Mouse (Mus musculus): Measurements from ENCODE around the gene Sirt7.
A peak's percentile ranks its signal among the peaks of the same experiment; 100 is the strongest.
"Not testable (repeated sequence)": the region's sequence is repeated elsewhere in the genome, so short reads cannot be mapped to it uniquely, and the experiment has no call there.

Gene Sirt7

DNA sequence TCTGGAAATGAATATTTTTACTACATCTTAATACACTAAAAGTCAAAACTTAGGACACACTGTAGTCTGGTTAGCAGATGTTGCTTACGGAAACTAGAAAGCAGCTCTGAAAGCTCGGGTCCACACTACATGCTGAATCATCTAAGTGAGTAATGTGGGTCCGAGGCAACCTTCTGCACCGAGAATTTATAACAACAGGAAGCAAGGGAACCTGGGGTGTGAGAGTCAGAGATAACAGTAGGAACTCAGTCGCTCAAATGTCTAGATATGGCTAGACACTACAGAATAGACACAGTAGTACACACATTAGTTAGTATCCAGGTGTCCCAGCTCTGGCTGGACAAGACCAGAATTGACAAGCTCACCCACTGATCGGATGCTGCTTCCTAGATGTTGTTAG lies 36.5 kb downstream of the Sirt7 start:
- no peak for DNase-seq (ENCODE audit: low read depth, low spot score)

DNA sequence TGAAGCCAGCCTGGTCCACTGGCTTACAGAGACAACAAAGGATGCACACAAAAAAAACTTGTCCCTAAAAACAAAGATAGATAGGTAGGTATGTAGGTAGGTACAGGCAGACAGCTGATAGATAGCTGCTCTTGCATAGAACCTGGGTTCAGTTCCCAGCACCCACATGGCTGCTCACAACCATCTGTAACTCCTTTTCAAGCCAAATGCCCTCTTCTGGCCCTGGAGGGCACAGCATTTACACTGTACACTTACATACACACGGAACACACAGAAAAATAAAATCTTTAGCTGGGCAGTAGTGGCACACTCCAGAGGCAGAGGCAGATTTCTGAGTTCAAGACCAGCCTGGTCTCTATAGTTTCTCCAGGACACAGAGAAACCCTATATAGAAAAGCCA lies 41.1 kb downstream of the Sirt7 start:
- DNase-seq (ENCODE audit: low read depth, low spot score): peak; percentile 57

DNA sequence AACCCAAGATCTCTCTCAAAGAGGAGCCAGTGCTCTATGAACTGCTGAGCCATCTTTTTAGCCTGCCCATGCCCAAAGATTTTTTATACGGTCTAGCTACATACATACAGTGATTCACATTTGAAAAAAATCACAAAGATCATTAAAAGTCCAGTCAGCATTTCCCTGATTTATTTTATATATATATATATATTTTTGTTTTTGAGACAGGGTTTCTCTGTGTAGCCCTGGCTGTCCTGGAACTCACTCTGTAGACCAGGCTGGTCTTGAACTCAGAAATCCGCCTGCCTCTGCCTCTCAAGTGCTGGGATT lies 42.1 kb downstream of the Sirt7 start:
- not testable (repeated sequence) for DNase-seq (ENCODE audit: low read depth, low spot score)

DNA sequence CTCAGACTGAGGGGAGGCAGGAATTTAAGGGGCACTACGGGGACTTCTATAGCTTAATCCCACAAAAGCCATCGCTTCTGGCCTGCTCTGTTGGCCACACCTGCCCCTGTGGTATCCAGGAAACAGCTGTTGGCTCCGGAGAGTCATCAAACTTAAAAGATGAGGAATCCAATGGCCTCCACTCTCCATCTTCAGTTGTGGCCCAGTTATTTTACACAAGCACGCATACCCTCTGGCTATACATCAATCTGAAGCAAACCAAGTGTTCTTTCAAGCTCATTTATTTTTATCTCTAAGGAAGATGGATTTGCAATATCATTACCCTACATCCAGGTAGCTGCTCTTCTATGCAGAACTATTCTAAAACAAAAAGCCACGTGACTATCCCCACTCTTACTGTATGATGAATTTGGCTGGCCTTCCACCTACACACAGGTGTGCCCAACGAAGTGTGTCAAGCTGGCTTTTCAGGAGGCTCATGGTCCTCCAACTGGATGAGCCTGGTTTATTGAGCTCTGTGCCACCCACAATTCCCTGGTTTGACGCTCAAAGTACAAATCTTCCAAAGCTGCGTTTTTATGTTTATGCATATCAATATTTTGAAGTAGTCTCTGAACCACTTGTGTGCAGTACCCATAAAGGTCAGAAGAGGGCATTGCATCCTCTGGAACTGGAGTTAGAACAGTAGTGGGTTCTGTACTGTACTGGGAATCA lies 42.6 kb downstream of the Sirt7 start:
- DNase-seq (ENCODE audit: low read depth, low spot score): peak; percentile 74

DNA sequence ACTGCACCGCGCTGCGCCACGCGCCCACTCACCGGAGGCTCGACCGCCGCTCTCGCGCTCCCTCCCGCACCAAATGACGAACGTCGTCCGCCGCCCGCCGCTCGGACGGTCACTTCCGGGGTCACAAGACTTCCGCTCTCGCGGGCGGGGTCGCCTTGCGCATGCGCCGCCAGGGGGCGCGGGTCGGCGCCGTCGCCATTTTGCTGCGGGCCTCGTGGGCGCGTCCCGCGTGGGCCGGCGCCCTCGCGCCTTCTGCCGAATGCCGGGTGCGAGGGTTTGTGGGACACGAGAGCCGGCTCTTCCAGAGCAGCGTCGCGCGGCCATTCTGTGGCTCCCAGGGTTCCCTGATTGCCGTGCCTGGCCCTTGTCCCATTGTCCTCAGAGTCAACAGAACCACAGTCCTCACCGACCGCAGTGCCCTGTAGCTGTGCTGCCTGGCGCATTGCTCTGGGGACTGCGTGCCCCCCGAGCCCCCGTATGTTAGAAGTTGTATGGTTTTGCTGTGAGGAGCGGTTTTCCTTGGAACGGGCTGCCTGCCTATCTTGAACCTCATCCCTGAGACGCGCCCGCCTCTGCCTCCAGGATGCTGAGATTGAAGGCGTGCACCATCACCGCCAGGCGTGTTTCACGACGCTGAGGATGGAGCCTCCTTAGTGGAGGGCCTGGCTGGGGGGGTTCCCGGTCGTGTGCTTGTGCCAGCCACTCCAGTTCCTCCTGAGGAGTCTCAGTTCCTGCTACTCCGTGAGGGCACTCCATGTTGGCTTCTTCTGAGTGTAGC lies 43.4 kb downstream of the Sirt7 start, which contains the start of gene Arhgdia:
TSS of gene Arhgdia (minus strand) at position 135 of the 778 bp plus-strand sequence.
- peak; percentile 86 for DNase-seq (ENCODE audit: low read depth, low spot score)

DNA sequence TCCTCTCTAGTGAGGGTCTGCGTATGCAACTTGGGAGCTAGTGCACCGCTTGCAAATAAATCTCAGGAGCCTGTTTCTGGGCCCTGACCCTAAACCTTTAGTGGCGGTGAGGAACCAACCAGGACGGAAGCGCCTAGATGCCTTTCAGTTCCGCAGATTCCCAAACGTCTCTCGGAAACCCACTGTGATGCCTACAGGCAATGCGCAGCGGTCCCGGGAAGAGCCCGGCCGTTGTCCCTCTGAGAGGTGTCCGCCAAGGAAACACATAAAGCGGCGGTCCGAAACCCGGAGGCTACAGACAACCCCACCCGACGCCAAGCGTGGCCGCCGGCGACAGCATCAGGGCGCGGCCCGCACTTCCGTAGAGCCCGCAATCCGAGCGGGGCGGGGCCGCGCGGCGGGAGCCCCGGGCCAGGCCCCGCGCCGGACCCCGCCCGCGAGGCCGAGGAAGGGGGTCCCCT lies 44.1 kb downstream of the Sirt7 start:
- no peak for DNase-seq (ENCODE audit: low read depth, low spot score)

DNA sequence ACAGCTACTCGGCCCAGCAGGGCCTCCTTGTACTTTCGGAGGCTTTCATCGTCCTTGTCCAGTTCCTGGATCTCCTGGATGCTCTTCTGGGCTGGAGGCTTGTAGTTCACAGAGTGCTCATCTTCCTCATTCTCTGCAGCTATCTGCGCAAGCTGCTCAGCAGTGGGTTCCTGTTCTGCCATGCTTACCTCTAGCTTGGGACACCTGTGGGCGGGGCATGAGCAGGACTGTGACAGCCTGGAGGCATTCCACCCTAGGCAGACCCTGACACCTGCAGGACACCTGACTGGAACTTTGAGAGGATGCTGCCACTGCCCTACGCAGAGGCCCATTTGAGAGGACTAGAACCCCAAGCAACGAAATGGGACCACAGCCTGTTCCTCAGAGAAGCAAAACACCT lies 44.9 kb downstream of the Sirt7 start:
- DNase-seq (ENCODE audit: low read depth, low spot score): no peak

DNA sequence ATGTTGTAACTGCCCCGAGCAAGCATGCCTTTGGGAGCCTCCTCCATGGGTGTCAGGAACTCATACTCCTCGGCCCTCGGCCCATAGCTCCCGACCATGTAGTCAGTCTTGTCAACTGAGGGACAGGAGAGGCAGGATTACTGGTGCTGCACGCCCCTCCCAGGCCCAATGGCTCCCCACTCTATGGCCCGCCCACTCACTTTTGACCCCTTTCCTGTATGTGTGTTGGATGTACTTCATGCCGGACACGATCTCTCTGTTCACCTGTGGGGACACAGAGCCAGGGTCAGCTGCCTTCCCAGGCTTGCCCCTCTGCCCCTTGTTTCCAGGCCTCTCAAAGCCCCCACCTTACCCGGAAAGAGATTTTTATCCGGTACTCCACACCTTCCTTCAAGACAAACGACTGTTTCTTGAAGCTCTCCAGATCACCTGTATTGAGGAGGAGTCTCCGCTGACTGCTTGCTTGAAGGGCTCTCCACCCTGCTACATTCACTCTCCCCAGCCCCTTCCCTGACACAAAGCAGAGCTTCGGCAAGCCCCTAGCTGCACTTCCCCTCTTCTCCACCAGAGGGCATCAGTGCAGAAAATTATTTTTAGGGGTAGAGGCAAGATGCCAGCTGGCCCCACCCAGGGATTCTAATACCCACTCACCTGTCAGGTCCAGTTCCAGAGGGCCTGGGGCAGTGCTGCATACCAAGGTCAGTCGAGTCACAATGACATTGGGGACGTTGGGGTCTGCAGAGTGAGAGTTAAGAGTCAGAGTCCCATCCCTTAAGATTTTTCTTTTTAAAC lies 45.5 kb downstream of the Sirt7 start:
- peak; percentile 81 for DNase-seq (ENCODE audit: low read depth, low spot score)

DNA sequence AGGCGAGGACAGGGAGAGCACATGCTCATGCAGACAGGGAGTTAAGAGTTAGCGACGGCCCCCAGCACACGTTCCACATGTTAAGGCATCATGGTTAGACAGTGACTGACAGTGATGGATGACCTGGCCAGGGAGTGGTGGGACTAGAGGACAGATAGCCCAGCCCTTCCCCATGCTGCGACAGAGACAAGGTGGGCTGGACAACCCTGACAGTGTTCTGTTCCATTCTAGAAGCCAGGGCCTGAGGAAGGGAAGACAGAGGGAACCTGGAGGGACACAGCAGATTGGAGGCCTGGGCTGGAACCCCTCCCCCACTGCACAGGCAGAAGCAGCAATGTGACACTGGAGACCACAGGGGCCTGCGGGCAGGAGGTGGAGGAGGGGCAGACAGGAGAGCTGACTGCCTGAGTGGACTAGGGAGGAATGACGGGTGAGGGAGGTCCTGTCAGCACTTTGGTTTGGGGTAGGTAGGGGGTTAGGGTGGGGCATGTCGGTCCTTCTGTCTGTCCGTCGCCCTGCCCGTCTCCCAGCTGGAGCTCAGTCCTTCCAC lies 46.3 kb downstream of the Sirt7 start:
- no peak for DNase-seq (ENCODE audit: low read depth, low spot score)

DNA sequence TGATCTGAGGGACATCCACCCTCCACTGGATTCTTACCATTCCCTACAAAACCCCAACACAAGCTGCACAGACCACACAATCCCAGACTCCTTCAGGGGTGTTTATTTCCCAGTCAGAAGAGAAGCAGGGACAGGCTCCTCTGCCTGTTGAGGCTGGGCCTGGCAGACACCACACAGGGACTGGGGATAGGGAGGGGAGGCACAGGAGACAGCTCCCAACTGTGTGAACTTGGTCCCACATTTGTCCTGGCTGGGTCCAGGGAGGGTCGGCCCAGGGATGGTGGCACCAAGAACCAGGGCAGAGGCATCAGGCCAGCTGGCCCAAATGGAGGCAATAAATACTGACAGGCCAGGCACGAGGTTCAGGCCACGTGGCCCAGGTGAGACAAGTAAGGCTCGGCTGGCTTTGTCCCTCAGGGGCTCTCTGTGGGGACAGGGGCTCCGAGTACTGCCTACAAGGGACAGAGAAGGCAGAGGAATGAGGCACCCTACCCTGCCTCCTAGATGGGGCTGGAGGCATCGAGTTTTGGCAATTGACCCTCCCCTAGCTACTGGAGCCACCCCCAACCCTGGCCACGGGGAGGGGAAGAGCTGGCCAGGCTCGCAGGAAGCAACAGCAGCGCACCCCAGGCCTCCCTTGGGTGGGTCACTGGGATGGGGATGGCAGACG lies 46.9 kb downstream of the Sirt7 start:
- no peak for DNase-seq (ENCODE audit: low read depth, low spot score)

DNA sequence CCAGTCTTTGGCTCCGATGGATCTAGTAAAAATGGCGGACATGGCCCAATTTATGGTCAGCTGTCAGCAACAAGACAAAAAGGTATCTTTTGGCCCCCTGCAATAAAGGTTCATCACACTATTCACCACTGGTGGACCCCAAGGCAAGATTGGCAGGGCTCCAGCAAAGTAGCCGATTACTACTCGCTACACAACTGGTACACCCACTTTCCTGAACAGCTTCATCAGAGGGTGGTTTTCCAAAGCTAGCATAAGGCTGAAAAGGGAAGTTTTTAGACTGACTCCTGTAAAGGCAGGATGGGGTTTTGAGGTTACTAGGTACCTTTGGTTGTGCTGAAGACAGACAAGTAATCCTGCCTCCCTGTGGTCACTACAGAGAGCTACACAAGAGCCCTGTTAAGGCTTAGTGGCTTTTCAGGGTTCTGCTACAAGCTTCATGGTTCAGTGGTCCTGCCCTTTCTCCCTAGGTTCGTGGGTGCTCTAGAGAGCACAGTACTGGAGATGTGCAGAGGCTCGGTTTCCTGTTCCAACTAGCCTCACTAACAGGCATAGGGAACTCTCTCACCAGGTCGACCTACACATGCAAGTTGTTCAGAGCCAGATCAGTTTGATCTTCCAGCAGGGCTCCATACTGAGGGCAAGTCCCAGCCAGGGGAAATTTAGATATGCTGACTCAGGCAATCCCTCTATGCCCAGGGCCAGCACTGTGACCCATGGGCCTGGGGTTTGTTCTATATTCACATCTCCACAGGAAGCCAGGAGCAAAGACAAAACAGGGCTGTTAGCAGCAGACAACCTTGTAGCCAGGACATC lies 47.6 kb downstream of the Sirt7 start:
- DNase-seq (ENCODE audit: low read depth, low spot score): peak; percentile 78

DNA sequence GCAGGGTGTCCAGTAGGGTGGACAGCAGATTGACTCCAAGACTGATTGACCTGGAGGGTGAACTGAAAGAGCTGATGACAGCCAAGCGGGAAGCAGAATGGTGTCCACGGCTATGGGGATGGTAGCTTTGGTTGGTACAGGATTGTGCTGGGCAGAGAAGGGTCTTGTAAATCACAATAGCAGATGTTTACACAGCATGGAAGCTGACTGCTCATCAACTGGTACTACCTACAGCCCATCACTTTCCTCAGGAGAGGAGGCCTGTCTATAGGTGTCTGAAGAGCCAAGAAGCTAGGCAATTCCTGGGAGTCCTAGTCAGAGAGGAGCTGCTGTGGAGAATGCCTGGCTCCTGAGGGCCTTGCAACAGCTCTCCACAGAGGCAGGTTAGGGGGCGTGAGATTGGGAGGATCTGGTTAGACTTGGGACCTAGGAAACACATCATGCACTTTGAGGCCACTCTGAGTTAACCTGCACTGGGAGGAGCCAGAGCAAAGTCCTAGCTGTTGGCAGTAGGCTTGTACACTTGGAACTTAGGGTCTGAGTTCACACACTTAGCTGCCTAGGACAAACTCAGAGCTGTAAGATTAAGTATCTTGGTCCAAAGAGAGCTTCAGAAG lies 48.6 kb downstream of the Sirt7 start:
- DNase-seq (ENCODE audit: low read depth, low spot score): no peak

DNA sequence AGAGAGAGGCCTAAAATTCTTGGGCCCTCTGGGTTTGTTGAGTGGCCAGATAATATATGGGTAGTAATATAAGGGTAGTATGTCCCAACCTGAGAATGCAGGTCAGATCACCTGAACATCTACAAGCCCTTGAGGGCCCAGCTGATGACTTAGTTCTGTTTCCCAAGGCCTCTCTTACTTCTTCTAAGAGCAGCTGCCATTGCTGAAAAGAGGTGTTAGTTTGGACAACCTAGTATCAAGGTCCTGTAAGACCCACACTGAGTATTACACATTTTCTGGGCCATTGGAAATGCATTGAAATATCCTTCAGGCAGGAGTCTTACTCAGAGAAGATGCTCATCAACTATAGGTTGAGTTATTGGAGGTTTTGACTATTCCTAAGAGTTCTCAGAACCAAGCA lies 49.1 kb downstream of the Sirt7 start:
- DNase-seq (ENCODE audit: low read depth, low spot score): no peak

DNA sequence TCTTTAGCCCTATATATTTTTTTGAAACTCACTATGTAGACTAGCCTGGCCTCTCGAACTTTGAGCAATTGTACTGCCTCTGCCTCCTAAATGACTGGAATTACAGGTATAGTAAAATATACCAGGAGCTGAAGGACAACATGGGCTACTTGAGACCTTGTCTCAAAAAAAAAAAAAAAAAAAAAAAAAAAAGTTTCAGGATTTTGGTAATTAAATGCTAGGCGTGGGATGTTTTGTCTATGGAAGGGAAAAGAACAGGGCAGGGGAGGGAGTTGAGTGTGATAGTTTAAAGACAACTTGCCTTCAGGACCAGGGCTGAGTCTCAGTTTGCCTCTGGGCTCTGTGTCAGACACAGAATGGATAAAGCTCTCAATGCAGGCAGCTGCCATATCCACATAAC lies 50.0 kb downstream of the Sirt7 start:
- DNase-seq (ENCODE audit: low read depth, low spot score): no peak

DNA sequence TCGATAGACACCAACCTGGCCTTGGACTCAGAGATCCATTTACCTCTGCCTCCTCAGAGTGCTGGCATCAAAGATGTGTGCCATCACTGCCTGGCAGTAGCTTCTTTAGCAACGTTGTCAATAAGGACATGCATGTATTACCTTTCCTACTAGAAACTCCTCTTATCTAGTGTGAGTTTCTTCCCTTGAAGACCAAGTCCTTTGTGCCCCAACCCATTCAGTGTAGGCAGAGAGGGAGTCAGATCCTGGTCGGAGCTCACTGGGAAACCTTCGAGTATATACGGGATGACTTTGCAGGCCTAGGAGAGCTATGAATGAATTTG lies 50.8 kb downstream of the Sirt7 start:
- no peak for DNase-seq (ENCODE audit: low read depth, low spot score)

DNA sequence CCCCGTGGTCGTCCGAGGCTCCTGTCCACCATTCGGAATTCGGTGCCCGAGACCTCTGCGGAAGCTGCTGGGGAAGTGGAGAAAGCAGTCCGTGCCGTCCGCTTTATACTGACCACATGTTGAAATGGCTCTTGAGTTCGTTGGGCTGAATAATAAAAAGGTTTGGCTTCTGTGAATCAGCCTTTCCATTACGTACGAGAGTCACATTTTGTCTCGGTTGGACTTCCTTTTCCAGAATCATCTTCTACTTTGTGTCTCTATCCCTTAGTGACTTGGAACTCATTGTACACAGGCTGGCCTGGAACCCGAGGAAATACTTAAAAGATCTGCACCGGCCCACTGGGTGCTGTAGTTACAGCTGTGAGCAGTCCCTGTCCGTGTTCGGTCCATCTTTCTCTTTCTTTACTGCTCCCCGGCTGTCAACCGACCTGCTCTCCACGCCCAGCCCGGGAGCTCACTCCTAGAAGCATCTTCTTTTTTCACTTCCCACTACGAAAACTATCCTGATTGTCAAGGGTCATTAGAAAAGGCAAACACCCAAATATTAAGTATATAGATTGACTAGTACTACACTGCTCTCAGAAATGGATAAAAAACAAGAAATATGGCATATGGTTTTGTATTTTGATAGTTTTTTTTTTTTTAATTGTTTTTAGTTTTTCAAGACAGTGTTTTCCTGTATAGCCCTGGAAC lies 51.3 kb downstream of the Sirt7 start:
- DNase-seq (ENCODE audit: low read depth, low spot score): no peak

DNA sequence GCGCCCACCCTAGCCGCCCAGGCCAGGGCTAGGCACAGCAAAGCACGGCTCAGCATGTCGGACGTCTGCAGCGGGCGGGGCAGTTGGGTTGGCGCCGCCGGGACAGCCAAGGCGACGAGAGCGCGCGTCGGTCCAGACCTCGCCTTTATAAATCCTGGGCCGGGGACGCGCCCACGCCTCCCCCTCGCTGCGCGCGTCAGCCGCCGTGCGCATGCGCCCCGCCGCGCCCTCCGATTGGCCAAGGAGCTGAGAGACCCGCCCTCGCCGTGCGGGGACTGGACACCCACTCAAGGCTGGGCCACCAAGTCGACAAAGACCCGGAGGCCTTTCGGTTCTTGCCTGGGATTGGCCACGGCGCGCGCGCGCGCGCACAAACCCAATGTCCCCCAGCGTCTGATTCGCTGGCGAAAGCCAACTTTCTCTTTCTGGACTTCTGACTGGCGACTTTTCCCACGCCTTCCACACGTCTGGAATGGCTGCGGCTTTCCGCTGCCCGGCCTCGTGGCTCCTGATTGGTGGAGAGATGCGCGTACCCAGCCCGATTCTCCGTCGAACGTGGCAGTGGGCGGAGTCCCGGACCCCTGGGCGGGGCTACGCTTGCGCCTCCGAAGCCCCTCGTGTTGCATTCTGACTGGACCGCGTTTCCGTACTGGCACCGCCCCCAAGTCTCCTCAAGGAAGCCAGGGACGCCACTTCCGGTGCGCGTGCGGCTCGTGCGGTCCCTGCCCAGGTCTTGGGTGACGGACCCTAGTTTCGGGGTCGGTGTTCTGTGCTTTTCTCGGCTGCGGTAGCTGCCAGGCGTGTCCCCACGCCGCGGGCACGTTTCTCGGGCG lies 52.1 kb downstream of the Sirt7 start, which contains the start of gene P4hb:
TSS of gene P4hb (minus strand) at position 502 of the 833 bp plus-strand sequence.
- peak; percentile 99 for DNase-seq (ENCODE audit: low read depth, low spot score)

DNA sequence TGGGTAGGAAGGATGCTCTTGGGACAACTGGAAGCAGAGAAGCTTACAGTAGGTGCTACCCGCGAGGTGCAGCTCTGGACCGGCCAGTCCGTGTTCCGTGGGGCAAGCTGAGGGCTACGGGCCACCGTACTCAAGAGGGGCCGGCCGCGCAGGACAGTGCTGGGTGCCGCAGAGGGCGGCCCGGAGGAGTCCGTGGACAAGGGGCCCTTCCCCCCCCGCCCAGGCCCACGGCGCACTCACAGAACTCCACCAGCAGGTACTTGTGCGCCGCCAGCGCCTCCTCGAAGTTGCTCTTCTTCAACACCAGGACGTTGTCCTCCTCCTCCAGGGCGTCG lies 52.7 kb downstream of the Sirt7 start:
- DNase-seq (ENCODE audit: low read depth, low spot score): no peak

All from ES-CJ7 (cell line).